Mouse (Mus musculus) C2C12 (cell line): ENCODE results near the gene Zfp423.

Experiments
- CEBPB ChIP-seq: IDR thresholded peaks from one replicate; pipeline ENCODE4 v1.6.1; 2011; ENCODE audit warnings: low read depth, mild to moderate bottlenecking, control low read depth, moderate library complexity
- CTCF ChIP-seq: IDR thresholded peaks from one replicate; pipeline ENCODE4 v1.5.1; 2011; ENCODE audit not compliant: control insufficient read depth, insufficient read depth, insufficient read length
- MAX ChIP-seq: IDR thresholded peaks from one replicate; pipeline ENCODE4 v1.6.1; 2011; ENCODE audit warnings: mild to moderate bottlenecking, control low read depth
- MYOD1 ChIP-seq: IDR thresholded peaks from one replicate; pipeline ENCODE4 v1.6.1; 2011; ENCODE audit warnings: low read depth; ENCODE audit not compliant: control insufficient read depth, insufficient read length
- MYOG ChIP-seq: IDR thresholded peaks from one replicate; pipeline ENCODE4 v1.6.1; 2011; ENCODE audit not compliant: control insufficient read depth, insufficient read length; ENCODE audit errors: extremely low read depth
- USF1 ChIP-seq: IDR thresholded peaks from one replicate; pipeline ENCODE4 v1.6.1; 2011; ENCODE audit warnings: low read depth, mild to moderate bottlenecking, control low read depth, moderate library complexity

GRCm38 (mm10) chr8:87974759-87975465 is 15.5 kb upstream of the Zfp423 start:
- TF ChIP-seq CTCF: no peak
- no peak for TF ChIP-seq CEBPB
- TF ChIP-seq USF1: no peak
- TF ChIP-seq MYOG: no peak
- no peak for TF ChIP-seq MAX
- TF ChIP-seq MYOD1: no peak
